Mouse (Mus musculus) megakaryocyte, adult 5-6 weeks (primary cell): Measurements from ENCODE around the gene Svop. TPM values are rescaled to one million over a fixed set of nuclear protein-coding genes. Genes with fewer than 3 reads are reported as not detected.

Experiments
- ATAC-seq: 2 replicates; pipeline ENCODE4 v1.8.0; 2016; ENCODE audit warnings: mild to moderate bottlenecking, inconsistent platforms; ENCODE audit not compliant: poor library complexity, severe bottlenecking
- total RNA-seq, 2 experiments: library from RNA; stranded (forward) in 1 of 2; stranded (reverse) in 1 of 2; fragments of 153-499, 151-499 nt in 1 of 2; fragments of 221-1000, 200-1000 nt in 1 of 2; gene quantifications; 2 replicates each; pipeline versions ENCODE4 v1.2.3 to v1.2.4; 2015 to 2017

Gene Svop
- total RNA-seq, 2 experiments from 2014 or later, result not detected

GRCm38 (mm10) chr5:114106391-114106935 is 15.1 kb upstream of the Svop start:
- ATAC-seq, result no peak

- no peak for ATAC-seq
Observed at GRCm38 (mm10) chr5:114102807-114103206, 11.4 kb upstream of the Svop start.

- ATAC-seq, result no peak
Observed at GRCm38 (mm10) chr5:114101873-114102272, 10.5 kb upstream of the Svop start.

- ATAC-seq, result no peak
Observed at GRCm38 (mm10) chr5:114100390-114101099, 9.2 kb upstream of the Svop start.

- peak; percentile 95 for ATAC-seq
Observed at GRCm38 (mm10) chr5:114099709-114100389, 8.5 kb upstream of the Svop start.

GRCm38 (mm10) chr5:114090421-114091013 is 853 bp downstream of the Svop start:
- no peak for ATAC-seq

- ATAC-seq, result no peak
Observed at GRCm38 (mm10) chr5:114087875-114088480, 3.4 kb downstream of the Svop start.

GRCm38 (mm10) chr5:114085501-114085900 is 5.9 kb downstream of the Svop start:
- ATAC-seq, result no peak

GRCm38 (mm10) chr5:114077009-114077408 is 14.4 kb downstream of the Svop start:
- no peak for ATAC-seq

GRCm38 (mm10) chr5:114072262-114072661 is 19.1 kb downstream of the Svop start:
- ATAC-seq, result no peak

- ATAC-seq, result no peak
Observed at GRCm38 (mm10) chr5:114070858-114071257, 20.5 kb downstream of the Svop start.

GRCm38 (mm10) chr5:114067982-114068381 is 23.4 kb downstream of the Svop start:
- no peak for ATAC-seq

- no peak for ATAC-seq
Observed at GRCm38 (mm10) chr5:114067543-114067942, 23.8 kb downstream of the Svop start.

- no peak for ATAC-seq
Observed at GRCm38 (mm10) chr5:114066601-114067000, 24.8 kb downstream of the Svop start.

GRCm38 (mm10) chr5:114065161-114065560 is 26.2 kb downstream of the Svop start, which contains the start of gene Usp30:
TSS of gene Usp30 (plus strand) at chr5:114065461.
- ATAC-seq, result no peak

GRCm38 (mm10) chr5:114063958-114064357 is 27.4 kb downstream of the Svop start:
- ATAC-seq, result no peak

GRCm38 (mm10) chr5:114061675-114062074 is 29.7 kb downstream of the Svop start:
- no peak for ATAC-seq

- no peak for ATAC-seq
Observed at GRCm38 (mm10) chr5:114057129-114057731, 34.1 kb downstream of the Svop start.

GRCm38 (mm10) chr5:114052246-114052761 is 39.1 kb downstream of the Svop start:
- ATAC-seq, result peak; percentile 56; the same call in 1 of the 2 replicates

GRCm38 (mm10) chr5:114048731-114049308 is 42.5 kb downstream of the Svop start:
- ATAC-seq, result no peak
